Mouse (Mus musculus) G1E (cell line): Measurements from ENCODE around the gene Tbl3.

Source experiments
- CTCF ChIP-seq: IDR thresholded peaks from 2 replicates; pipeline ENCODE4 v1.5.1; 2012; ENCODE audit warnings: low read depth, low read length, inconsistent platforms, mixed read lengths
- POLR2AphosphoS5 ChIP-seq: IDR thresholded peaks from 2 replicates; pipeline ENCODE4 v1.6.1; 2012; ENCODE audit warnings: low read depth, low read length, inconsistent platforms; ENCODE audit not compliant: insufficient replicate concordance

DNA sequence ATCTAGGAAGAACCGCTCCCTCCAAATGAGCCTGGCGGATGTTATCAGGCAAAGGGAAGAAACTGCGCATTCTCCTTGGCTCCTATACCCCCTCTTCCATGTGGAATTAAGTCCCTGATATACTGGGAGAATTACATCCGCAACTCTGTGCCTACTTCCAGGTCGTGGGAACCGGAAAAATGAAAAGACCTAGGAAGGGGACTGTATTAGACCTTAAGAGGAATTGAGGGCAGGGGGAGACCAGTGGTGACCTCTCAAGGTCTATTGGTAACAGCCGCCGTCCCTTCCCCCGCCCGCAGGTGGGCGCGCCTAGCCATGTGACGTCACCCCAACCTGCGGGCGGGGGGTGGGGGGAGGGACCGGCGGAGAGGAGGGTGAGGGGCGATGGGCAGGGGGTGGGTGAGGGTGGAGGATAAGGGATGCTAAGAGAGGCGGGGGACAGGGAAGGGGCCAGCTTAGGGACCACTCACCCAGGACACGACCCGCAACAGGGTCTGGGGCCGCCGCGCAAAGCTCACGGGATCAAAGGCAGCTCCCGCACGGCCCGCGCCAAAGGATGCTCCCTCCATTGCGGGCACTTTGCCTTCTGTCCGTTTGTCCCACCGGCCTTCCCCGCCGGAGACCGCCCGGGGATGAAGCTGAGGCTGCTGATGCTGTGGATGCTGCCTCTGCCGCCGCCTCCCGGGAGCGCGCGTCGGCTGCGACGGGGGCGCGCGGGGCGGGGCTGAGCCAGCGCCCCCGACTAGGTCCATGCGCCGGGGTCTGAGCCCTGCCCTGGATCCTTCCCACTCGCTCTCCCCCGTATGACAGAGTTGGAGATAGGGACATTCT is 18.0 kb downstream of the Tbl3 start, which contains the start of gene Syngr3:
- TF ChIP-seq CTCF (no peak), POLR2AphosphoS5 (no peak)
